Mouse (Mus musculus) limb, embryonic 14.5 days (tissue): ENCODE data around the gene Zfand4. TPM values are rescaled to one million over a fixed set of nuclear protein-coding genes. Genes with fewer than 3 reads are reported as not detected.
A peak's percentile ranks its signal among the peaks of the same experiment; 100 is the strongest.

ENCODE experiments used
- ATAC-seq: fragments of 200-750 bp; cut with Nextera tagmentation; 2 replicates; pipeline ENCODE4 v1.8.0; 2017; ENCODE audit warnings: low read depth, moderate number of reproducible peaks, moderate TSS enrichment; ENCODE audit not compliant: low FRiP score
- DNase-seq: peaks from one replicate; pipeline ENCODE4 v3.0.0-alpha.2; 2015; ENCODE audit warnings: low spot score
- H3K27ac ChIP-seq: fragments of 300-500 bp; sonication (generic); replicated peaks from 2 replicates; pipeline ENCODE4 v1.5.1; 2014; ENCODE audit warnings: low read depth, mild to moderate bottlenecking, low read length, moderate library complexity, mixed read lengths
- H3K27me3 ChIP-seq: fragments of 300-500 bp; sonication (generic); 2 replicates; pipeline ENCODE4 v1.6.1; 2014; ENCODE audit warnings: low read length, mixed read lengths; ENCODE audit not compliant: control insufficient read depth, insufficient read depth
- H3K36me3 ChIP-seq: fragments of 300-500 bp; sonication (generic); 2 replicates; pipeline ENCODE4 v1.6.1; 2014; ENCODE audit warnings: mild to moderate bottlenecking, low read length, moderate library complexity, mixed read lengths; ENCODE audit not compliant: control insufficient read depth, insufficient read depth
- H3K4me1 ChIP-seq: fragments of 300-500 bp; sonication (generic); 2 replicates; pipeline ENCODE4 v1.6.1; 2014; ENCODE audit warnings: antibody characterized with exemption, low read length, mixed read lengths; ENCODE audit not compliant: control insufficient read depth, insufficient read depth
- H3K4me2 ChIP-seq: fragments of 300-500 bp; sonication (generic); replicated peaks from 2 replicates; pipeline ENCODE4 v1.6.1; 2014; ENCODE audit warnings: low read depth, mild to moderate bottlenecking, low read length, moderate library complexity; ENCODE audit not compliant: severe bottlenecking
- H3K4me3 ChIP-seq: fragments of 300-500 bp; sonication (generic); replicated peaks from 2 replicates; pipeline ENCODE4 v1.5.1; 2014; ENCODE audit warnings: low read length
- H3K9ac ChIP-seq: fragments of 300-500 bp; sonication (generic); 2 replicates; pipeline ENCODE4 v1.6.1; 2014; ENCODE audit warnings: mild to moderate bottlenecking, low read depth, low read length, moderate library complexity; ENCODE audit not compliant: severe bottlenecking
- H3K9me3 ChIP-seq: fragments of 300-500 bp; sonication (generic); 2 replicates; pipeline ENCODE4 v1.6.1; 2016; ENCODE audit warnings: low read length; ENCODE audit not compliant: control insufficient read depth
- POLR2A ChIP-seq: fragments of 200-500 bp; IDR thresholded peaks from 2 replicates; pipeline ENCODE4 v1.8.0; 2012; ENCODE audit warnings: inconsistent platforms, mild to moderate bottlenecking, moderate library complexity, borderline replicate concordance; ENCODE audit not compliant: insufficient read depth, insufficient read length; ENCODE audit errors: extremely low read depth
- WGBS: fragments of 180-500 bp; shearing (Covaris S2); extraction: QIAGEN DNeasy Blood & Tissue Kit; methylation state at CpG from one replicate; pipeline ENCODE4 v1.1.7; 2014; 5-methylcytosine and 5-hydroxymethylcytosine counted together
- polyA plus RNA-seq, 2 experiments: library from polyadenylated mRNA; depleted of rRNA in 1 of 2; stranded (reverse) in 1 of 2; unstranded in 1 of 2; fragments of >200 nt; fragmentation: Nextera tagmentation in 1 of 2; extraction: Ambion mirVana in 1 of 2; gene quantifications; 2 replicates each; pipeline versions ENCODE4 v1.2.1 to v1.2.3; 2012 to 2014

Gene Zfand4
- polyA plus RNA-seq, 2 experiments: 4.7 to 6.5 TPM

DNA sequence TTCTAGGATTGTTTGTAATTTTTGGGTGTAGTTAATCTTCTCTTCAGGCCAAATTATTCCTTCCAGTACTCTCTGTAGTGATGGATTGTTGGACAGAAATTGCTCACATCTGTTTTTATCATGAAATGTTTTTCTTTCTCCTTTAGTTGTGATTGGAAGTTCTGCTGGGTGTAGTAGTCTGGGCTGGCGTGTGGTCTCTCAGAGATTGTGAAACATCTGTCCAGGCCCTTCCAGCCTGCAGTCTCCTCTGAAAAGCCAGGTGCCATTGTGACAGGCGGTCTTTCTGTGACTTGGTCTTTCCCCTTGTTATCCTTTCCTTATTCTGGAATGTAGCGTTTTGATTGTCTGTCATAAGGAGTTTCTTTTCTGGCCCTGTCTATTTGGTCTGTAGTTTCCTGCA lies 55.2 kb downstream of the Zfand4 start:
- no peaks in the 10 kb centered on the region for H3K4me1 ChIP-seq
- DNase-seq: no peak
- H3K36me3 ChIP-seq: no peaks in the 10 kb centered on the region
- H3K4me2 ChIP-seq: no peak overlapping the region
- WGBS: 74% methylated on average over 3 of the region's 3 CpGs
- no peak overlapping the region for H3K9ac ChIP-seq
- ATAC-seq: no peak
- H3K4me3 ChIP-seq: no peak overlapping the region
- H3K27me3 ChIP-seq: no peaks in the 10 kb centered on the region
- TF ChIP-seq POLR2A: no peak
- H3K9me3 ChIP-seq: no peaks in the 10 kb centered on the region
- H3K27ac ChIP-seq: no peak overlapping the region

- Histone ChIP-seq H3K4me1 (no peaks in the 10 kb centered on the region), H3K9me3 (no peaks in the 10 kb centered on the region), H3K9ac (no peak overlapping the region), H3K4me3 (no peak overlapping the region), H3K27me3 (no peaks in the 10 kb centered on the region), H3K36me3 (no peaks in the 10 kb centered on the region), H3K4me2 (no peak overlapping the region), H3K27ac (no peak overlapping the region)
- DNase-seq: no peak
- no peak for TF ChIP-seq POLR2A
- WGBS: 72% methylated on average over 3 of the region's 3 CpGs
- no peak for ATAC-seq
These were observed 62.6 kb downstream of the Zfand4 start for GRCm38 (mm10) chr6:116326641-116327040.

DNA sequence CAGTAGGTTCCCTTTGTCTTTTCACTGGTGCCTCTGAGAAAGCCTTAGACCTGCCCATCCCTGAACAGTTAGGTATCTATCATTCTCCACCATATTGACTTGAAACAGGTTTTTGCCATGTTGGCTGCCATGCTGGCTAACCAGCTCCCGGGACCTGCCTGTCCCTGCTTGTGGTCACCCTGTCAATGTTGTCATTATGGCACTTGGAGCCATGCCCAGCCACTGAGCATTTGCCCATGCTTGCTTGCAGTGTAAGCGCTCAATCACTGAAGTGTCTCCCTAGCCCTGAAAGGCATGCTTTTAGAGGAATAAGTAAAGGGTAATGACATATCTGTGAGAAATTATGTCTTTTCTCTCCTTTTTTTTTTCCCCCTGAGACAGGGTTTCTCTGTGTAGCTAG lies 67.4 kb downstream of the Zfand4 start:
- H3K4me1 ChIP-seq: no peaks in the 10 kb centered on the region
- H3K27ac ChIP-seq: no peak overlapping the region
- H3K4me3 ChIP-seq: no peak overlapping the region
- 81% methylated on average over 2 of the region's 2 CpGs for WGBS
- H3K9me3 ChIP-seq: no peaks in the 10 kb centered on the region
- H3K27me3 ChIP-seq: no peaks in the 10 kb centered on the region
- ATAC-seq: no peak
- H3K9ac ChIP-seq: no peak overlapping the region
- DNase-seq: no peak
- TF ChIP-seq POLR2A: no peak
- H3K36me3 ChIP-seq: no peaks in the 10 kb centered on the region
- no peak overlapping the region for H3K4me2 ChIP-seq

GRCm38 (mm10) chr6:116337466-116337834 lies 73.4 kb downstream of the Zfand4 start:
- Histone ChIP-seq H3K4me1 (no peaks in the 10 kb centered on the region), H3K9ac (peak overlapping the region; percentile 77), H3K9me3 (no peaks in the 10 kb centered on the region), H3K4me3 (peak overlapping the region; percentile 85), H3K4me2 (peak overlapping the region; percentile 71), H3K36me3 (no peaks in the 10 kb centered on the region), H3K27ac (no peak overlapping the region), H3K27me3 (no peaks in the 10 kb centered on the region)
- WGBS: under 1% methylated on average over 7 of the region's 7 CpGs
- peak; percentile 19 for ATAC-seq
- no peak for TF ChIP-seq POLR2A
- DNase-seq: no peak

DNA sequence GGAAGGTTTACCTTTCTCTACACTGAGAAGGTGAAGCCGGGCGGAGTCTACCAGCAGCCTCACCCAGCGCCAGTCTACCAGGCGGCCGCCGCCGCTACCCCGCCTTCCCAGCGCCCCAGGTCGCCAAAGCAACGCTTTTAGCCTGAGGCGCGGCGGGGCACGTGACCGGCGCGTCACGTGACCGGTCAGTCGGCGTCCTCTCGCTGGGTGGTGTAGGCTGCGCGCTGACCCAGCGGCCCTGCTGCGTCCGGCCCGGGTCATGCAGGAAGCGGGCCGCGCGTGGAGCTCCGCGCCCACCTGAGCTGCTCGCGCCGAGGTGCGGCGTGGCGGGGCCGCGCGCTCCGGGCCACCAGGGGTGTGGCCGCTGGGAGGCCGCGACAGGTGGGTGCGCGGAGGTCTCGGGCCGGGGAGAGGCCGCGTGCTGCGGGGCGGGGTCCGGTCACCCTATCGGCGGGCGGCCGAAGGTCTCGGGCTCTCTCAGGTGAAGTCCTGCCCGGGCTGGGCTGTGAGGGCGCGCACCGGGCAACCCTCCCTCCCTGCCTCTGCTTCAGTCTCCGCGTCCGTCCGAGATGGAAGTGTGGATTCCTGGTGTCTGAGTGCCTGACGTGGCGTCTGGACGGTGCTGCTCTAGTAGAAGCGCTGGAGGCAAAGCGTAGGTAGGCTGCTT lies 73.9 kb downstream of the Zfand4 start, which contains the start of gene March8:
March8 (plus strand) TSS at position 190 of the 667 bp plus-strand sequence.
- H3K4me3 ChIP-seq: peak within 1 kb of the TSS; percentile 85
- no peak within 1 kb of the TSS for H3K27ac ChIP-seq
- no peaks in the 10 kb centered on the region for H3K27me3 ChIP-seq
- peak within 1 kb of the TSS; percentile 77 for H3K9ac ChIP-seq
- WGBS: under 1% methylated on average over 64 of the region's 75 CpGs
- ATAC-seq: peak; percentile 95
- H3K36me3 ChIP-seq: no peaks in the 10 kb centered on the region
- no peaks in the 10 kb centered on the region for H3K4me1 ChIP-seq
- TF ChIP-seq POLR2A: no peak
- DNase-seq: peak; percentile 91
- peak within 1 kb of the TSS; percentile 71 for H3K4me2 ChIP-seq
- no peaks in the 10 kb centered on the region for H3K9me3 ChIP-seq
